Mouse (Mus musculus): ENCODE data around the gene Olfr818.
"Not testable (repeated sequence)": the region's sequence is repeated elsewhere in the genome, so short reads cannot be mapped to it uniquely, and the experiment has no call there.

- TF ChIP-seq CTCF (IDR thresholded peaks at IDR 0.05; ENCODE audit: borderline replicate concordance, insufficient read depth, low read depth, low read length); POLR2A (IDR thresholded peaks at IDR 0.05; ENCODE audit: borderline replicate concordance, insufficient read depth, low read length): not testable (repeated sequence)
Observed at GRCm38 (mm10) chr10:129972994-129973393, 24.1 kb upstream of the Olfr818 start.
